Mouse (Mus musculus): Measurements from ENCODE around the gene Tubg2.
A peak's percentile ranks its signal among the peaks of the same experiment; 100 is the strongest.
"Not testable (repeated sequence)": the region's sequence is repeated elsewhere in the genome, so short reads cannot be mapped to it uniquely, and the experiment has no call there.

Tubg2 gene

DNA sequence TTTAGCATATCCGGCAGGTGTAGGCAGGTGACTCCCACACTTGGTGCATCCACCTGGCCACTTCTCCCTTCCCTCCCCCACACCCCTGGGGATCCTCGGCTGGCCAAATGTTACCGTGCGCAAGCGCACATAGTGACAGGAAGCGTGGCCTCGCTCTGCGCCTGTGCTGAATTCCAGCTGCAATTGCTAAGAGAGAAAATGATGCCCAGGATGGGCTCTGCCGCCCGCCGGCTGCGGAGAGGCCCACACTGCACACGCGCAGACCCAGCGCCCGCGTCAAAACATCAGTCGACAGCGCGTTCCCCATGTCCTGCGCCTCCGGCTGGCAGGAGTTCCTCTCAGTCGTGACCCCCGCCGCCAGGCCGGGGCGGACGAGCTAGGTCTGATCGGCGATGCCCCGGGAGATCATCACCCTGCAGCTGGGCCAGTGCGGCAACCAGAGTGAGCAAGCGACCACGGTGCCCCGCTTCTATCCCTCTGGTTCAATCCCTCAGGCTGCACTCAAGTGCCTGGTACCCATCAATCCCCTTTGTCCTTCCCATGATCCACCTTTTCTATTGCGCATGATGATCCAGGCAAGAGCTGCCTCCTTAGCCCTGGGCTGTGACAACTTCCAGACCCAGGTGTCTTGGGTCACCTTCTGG is at the start of gene Tubg2:
Tubg2 (plus strand) TSS at position 180 of the 644 bp plus-strand sequence.
- DNase-seq (ENCODE audit: low spot score) = peak; percentile 39

DNA sequence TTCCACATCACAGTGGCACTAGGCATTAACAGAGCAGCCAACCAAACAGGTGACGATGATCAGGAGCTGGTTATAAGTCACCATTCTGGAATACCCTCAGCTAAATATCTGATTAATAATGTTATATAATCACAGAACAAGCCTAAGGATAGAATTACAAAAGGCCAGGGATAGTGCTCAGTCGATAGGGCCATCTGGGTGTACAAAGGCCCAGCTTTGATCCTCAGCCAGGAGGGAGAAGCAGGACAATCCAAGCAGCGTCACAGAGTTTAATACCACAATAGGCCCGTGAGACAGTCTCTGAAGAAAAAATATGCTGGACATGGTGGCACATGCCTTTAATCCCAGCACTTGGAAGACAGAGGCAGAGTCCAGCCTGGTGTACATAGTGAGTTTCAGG is 46.4 kb upstream of the Tubg2 start:
- no peak for DNase-seq (ENCODE audit: low spot score)

DNA sequence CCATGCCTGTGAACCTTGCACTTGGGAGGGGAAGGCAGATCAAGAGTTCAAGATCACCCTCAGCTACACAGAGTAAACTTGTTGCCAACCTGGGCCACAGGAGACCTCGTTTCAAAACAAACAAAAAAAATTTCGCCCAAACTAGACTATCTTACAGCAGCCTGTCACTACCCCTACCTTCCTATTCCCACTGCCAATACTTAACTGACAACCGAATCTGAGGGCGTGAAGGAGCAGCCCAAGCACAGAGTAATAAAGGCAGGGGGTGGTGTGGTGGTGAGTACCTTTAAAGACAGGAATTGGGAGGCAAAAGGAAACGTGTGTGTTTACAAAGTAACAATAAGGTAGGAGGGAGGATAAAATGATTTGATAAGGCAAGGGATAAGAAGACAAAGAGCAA is 45.0 kb upstream of the Tubg2 start:
- no peak for DNase-seq (ENCODE audit: low spot score)

- DNase-seq (ENCODE audit: low spot score) = no peak
Measured at GRCm38 (mm10) chr11:101111178-101111577, 44.5 kb upstream of the Tubg2 start.

DNA sequence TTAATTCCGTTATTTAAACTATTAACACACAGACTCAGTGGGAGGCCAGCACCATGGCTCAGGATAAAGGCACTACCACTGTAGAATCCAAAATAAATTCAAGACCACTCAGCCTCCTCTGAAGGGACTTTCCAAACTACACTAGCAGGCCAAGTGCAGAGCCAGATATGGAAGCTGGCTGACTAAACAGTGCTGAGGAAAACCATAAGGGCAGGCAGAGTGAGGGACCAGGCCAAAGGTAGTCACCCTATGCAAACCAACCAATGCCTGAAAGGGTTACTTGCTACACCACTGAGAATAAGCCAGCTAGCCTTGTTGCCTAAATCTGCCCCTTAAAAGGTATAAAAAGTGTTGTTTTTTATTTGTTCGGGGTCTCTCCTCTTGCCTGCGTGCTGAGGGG is 43.5 kb upstream of the Tubg2 start:
- no peak for DNase-seq (ENCODE audit: low spot score)

GRCm38 (mm10) chr11:101115564-101115963 is 40.1 kb upstream of the Tubg2 start:
- DNase-seq (ENCODE audit: low spot score) = no peak

GRCm38 (mm10) chr11:101118105-101118504 is 37.6 kb upstream of the Tubg2 start:
- no peak for DNase-seq (ENCODE audit: low spot score)

DNA sequence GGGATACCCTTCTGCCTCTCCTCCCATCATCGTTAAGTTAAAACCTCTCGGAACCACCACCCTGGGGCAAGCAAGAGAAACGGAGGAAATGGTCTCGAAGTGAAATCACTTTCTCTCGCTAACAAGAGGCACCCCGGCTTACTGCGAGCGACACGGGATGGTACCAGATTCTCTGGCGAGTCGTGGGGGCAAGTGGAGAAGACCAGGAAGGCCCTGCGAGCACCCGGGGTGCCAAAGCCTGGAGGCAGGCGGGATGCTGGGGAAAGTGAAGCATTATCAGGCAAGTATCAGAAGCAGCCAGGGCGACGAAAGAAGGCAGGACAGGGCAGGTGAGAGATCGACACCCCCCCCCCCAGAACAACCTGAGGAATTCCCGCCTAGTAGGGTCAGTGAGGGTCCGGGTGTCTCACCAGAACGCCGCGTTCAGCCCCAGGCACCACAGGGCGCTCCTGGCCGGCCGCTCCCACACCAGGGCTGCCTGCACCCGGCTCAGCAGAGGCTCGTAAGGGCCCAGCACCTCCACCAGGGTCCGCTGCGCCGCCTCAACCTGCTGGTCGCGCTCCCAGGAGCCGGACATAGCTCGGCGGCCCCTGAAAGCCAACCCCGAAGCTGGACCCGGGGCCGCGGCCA is 36.5 kb upstream of the Tubg2 start:
- DNase-seq (ENCODE audit: low spot score) = no peak

DNA sequence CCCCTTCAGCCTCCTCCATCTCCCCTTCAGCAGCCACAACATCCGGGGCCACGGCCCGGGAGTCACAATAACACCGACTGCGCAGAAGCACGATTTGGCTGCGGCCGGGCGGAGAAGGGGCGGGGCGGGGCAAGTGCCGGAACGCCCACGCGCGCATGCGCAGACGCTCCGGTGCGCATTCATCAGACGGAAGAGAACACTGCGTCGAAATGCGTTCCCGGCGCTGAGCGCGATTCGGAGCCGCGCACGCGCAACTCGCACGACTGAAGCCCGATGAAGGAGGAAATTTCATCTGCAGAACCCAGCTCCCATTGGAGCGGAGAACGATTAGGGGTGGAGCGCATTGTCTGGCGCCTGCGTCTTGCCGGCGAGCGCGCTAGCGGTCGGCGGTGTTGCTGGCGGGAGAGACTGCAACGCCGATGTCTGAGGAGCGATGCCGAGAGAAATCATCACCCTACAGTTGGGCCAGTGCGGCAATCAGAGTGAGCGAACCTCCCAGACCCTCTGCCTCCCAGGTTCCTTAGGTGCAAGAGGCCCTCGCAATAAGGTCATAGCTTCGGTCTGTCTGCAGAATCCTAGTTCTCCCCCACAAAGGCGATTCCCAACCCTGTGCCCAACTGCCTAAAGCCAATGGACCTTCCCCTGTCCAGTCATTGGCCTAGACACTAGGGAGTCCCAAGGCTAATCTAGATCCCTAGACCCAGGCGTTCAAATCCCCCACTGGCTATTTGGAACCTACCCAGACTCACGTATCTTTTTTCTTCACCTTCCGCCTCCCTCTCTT is 35.8 kb upstream of the Tubg2 start, which contains the start of the genes Retreg3 and Tubg1:
Retreg3 (minus strand) TSS at position 133 of the 784 bp plus-strand sequence.
Tubg1 (plus strand) TSS at position 178 of the 784 bp plus-strand sequence.
- DNase-seq (ENCODE audit: low spot score) = peak; percentile 98

DNA sequence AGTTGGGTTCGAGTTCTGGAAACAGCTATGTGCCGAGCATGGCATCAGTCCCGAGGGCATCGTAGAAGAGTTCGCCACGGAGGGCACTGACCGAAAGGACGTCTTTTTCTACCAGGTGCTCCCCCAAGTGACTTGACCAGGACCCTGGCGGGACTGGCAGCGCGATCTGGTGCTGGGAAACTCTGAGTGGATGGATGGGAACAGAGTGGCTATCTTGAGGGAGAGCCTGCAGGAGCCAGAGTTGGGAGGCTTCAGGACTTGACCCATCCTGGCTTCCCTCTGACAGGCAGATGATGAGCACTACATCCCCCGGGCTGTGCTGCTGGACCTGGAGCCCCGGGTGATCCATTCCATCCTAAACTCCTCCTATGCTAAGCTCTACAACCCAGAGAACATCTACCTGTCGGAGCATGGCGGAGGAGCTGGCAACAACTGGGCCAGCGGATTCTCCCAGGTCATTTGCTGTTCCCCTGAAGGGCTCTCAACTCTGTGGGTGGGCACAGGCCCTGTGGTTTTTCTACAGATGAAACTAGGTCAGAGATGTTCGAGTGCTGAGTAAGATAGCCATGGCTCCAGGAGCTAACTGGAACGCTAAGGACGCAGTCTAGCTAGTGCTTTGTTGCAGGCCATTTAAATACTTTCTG is 35.0 kb upstream of the Tubg2 start:
- no peak for DNase-seq (ENCODE audit: low spot score)

DNA sequence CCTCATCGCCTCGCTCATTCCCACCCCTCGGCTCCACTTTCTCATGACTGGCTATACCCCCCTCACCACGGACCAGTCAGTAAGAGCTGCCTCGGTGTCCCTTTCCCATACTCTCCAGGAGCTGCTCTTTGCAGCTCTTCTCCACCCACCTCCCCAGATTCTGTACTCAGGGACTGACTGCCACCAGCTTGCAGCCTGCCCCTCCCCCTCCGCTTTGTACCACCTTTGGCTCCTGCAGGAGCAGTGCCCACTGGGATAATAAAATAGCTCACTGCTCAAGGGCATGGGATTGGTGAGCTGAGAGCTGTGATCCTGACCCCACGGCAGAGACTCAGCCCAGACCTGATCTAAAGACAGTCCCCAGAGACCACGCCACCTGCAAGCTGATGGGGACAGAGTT is 31.2 kb upstream of the Tubg2 start:
- DNase-seq (ENCODE audit: low spot score) = not testable (repeated sequence)

GRCm38 (mm10) chr11:101125008-101125407 is 30.7 kb upstream of the Tubg2 start:
- DNase-seq (ENCODE audit: low spot score) = not testable (repeated sequence)

DNA sequence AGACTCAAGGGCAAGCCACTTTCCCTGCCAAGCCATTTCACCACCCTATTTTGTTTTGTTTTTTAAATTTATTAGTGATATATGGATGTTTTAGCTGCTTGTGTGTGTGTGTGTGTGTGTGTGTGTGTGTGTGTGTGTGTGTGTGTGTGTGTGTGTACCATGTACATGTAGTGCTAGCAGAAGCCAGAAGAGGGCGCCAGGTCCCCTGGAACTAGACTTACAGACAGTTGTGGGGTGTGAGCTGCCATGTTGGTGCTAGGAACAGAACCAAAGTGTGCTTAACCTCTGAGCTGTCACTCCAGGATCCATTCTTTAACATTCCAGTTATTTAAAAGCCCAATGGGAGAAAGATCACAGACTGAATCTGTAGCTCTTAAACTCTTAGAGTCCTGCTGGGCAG is 28.6 kb upstream of the Tubg2 start:
- DNase-seq (ENCODE audit: low spot score) = no peak

- no peak for DNase-seq (ENCODE audit: low spot score)
Measured at GRCm38 (mm10) chr11:101128996-101129577, 26.6 kb upstream of the Tubg2 start.

- no peak for DNase-seq (ENCODE audit: low spot score)
Measured at GRCm38 (mm10) chr11:101130056-101130756, 25.5 kb upstream of the Tubg2 start.

GRCm38 (mm10) chr11:101131187-101131586 is 24.5 kb upstream of the Tubg2 start:
- DNase-seq (ENCODE audit: low spot score) = no peak

DNA sequence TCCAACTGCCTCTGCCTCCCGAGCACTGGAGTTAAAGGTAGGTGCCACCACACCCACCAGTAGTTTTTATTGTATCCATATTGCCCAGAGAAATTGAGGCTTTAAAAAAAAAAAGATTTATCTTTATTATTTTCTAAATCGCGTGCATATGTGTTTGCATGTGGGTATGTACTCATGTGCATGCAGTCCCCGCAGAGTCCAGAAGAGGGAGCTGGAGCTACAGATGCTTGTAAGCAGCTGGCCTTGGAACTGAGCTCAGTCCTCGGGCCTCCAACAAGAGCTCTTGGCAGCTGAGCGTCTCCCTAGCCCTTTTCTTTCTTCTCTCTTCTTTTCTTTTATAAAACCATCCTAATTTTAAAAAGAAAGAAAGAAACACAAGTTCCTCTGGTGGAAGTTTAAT is 24.0 kb upstream of the Tubg2 start:
- no peak for DNase-seq (ENCODE audit: low spot score)

GRCm38 (mm10) chr11:101133037-101133436 is 22.7 kb upstream of the Tubg2 start:
- no peak for DNase-seq (ENCODE audit: low spot score)

- DNase-seq (ENCODE audit: low spot score) = peak; percentile 75
Measured at GRCm38 (mm10) chr11:101134217-101134865, 21.4 kb upstream of the Tubg2 start.

DNA sequence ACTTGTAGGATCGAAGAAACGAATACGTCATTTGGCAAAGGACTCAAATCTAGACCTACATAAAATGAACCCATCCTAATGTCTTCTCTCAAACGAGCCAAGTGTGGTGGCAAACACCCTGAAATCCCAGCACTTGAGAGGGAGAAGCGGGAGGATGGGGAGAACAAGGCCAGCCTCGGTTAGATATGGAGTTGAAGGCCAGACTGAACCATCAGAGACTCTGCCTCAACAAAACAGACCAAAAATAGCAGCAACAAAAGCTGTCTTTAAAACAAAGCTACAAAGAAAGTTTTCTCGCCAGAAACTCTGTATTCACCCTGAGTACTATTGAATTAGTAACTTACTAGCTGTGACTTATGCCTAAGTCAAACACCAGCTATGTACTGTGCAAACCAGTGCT is 18.7 kb upstream of the Tubg2 start:
- DNase-seq (ENCODE audit: low spot score) = peak; percentile 47

Data from ovary, adult 18-20 months (tissue).